Mouse (Mus musculus): ENCODE measurements around the gene Ncs1.

Ncs1 gene

DNA sequence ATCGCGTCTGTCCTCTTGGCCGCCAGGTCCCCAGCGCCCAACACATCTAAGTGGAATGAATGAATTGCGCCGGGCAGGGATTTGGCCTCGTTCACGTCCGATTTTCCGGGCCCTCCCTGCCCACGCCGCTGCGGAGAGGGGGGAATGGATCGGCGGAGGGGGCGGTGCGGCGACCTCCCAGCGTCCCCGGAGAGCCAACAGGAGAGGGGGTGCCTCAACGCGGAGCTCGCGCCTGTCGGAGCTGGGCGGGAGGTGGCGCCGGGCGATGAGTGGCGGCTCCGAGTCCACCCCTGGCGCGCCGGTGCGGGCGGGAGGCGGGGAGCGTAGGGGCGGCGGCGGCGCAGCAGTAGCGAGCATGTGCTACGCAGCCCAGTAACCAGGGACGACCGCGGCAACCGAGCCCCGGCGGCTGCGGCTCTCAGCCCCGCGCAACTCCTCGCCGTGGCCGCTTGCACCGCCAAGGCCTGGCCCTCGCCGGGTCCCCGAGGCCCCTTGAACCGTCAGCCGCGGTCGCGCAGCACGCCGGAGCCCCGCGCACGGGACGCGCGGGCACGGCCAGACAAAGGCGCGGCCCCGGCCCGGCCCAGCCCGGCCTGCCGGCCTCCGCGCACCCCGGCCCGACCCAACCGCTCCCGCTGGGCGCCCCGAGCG is at the start of gene Ncs1:
TSS of gene Ncs1 (plus strand) at position 333 of the 651 bp plus-strand sequence.
- peak in 1 of 2 experiments; percentile 28 for DNase-seq (ENCODE audit: low spot score in 2 of 2)

DNA sequence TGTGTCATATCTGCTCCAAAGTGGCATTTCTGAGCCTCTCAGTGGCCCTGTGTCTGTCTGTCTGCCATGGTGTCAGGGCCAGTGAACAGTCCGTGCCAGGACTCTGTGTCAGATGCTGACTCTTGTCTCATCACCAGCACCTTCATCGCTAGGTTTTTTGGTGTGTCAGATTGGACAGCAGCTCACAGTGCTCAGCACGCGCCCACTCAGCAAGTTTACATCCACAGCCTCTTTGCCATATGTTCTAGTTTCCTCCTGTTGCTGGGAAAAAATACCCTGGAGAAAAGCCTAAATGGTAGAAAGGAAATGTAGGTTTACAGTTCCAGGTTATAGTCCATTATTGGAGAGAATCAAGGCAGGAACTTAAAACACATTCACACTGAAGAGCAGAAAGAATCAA is 47.0 kb upstream of the Ncs1 start:
- DNase-seq (ENCODE audit: low spot score in 2 of 2): no peak

DNA sequence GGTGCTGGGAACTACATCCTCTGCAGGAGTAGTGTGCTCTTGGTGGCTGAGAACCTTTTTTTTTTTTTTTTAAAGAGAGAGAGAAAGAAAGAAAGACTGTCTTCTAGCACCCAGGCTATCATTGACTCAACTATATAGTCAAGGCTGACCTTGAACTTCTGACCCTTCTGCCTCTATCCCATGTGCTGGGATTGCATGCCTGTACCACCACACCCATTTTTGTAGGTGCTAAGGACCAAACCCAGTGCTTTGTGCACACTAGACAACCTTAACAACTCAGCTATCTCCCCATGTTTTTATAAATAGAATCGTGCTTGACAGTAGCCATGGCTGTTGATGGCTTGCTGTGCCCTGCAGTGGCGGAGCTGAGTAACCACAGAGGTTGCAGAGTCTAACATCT is 45.6 kb upstream of the Ncs1 start:
- DNase-seq (ENCODE audit: low spot score in 2 of 2): no peak

DNA sequence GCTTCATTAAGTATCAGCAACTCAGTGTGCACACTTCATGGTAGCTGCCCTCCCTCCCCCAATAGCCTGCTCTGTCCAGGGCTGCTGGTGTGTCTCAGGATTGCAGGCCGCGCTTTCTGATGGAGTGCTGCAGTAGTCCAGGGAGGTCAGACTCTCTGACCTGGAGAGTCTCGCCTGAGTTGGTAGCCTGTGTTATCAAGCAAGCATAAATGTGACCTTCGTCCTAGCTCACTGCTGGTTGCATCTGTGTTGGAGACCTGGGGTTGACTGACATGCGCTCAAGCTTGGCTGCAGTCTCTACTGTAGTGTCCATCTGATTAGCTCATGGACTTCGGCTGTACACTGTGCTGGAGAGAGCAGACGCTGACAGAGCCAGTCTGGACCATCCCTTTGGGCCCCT is 43.8 kb upstream of the Ncs1 start:
- DNase-seq (ENCODE audit: low spot score in 2 of 2): no peak

DNA sequence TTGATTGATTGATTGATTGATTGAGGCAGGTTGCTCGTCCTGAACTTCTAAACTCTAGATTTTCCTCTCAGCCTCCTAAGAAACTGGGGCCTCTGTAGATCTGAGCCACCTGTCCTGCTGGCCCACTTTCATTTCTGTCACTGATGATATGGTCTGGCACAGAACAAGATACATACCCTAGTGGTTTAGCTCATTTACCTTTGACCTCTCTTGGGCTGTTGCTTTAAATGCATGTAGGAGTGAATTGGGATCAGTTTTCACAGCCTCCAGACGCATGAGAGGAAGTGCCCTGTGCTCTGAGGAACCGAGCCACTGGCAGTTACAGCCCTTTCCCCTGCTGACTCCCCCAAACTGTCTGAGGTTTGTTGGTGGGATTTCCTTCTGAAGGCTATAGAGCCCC is 43.3 kb upstream of the Ncs1 start:
- DNase-seq (ENCODE audit: low spot score in 2 of 2): no peak

DNA sequence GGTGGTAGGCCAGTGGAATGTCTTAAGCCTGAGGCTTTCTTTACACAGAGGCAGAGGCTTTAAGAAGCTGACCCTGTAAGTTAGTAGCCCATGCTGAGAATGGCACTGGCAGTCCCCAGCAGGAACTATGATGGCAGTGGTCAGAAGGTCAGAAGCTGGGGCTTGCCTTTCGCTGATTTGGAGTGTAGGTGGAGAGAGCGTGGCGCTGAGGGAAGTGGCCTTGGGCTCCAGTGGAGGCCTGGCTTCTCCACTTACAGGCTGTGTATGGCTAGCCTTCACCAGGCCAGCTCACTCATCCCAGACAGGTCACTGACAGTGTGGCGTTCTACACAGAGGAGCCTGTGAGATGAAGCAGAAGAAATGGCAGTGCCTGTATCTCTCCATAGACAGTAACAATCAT is 42.7 kb upstream of the Ncs1 start:
- no peak for DNase-seq (ENCODE audit: low spot score in 2 of 2)

DNA sequence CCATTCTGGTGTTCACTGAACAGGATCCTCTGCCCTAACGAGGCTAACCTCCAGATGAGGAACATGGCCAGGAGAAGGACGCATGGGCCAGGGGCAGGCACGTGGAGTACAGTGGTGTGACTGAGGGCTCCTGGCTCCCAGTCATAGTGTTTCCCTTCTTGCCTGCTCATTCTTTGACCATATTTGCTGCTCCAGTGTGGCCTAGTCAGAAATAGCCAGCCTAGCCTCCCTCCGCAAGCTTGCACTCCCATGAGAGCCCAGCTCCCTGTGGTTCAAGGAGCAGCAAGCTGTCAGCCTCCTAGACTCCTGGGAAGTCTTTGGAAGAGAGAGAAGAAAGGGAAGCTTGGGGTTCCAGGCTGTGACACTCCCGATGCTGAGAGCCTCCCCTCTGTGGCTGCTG is 40.9 kb upstream of the Ncs1 start:
- DNase-seq (ENCODE audit: low spot score in 2 of 2): no peak

DNA sequence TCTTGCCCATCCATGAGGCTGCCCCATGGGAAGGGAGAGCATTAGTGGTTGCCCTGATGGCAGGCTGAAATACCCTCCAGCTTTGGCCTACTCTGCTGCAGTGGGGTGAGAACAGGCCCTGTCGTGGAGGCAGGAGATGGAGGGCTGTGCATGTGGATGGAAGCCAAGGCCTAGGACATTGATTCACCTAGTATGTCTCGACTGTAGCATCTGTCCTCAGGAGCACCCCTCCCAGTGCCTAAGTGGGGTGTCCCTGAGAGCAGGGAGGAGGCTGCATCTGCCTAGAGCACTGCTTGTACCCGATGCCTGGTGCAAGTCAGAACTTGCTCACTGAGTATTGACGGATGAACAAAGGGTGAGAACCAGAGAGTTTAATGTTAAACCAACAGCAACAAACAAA is 39.4 kb upstream of the Ncs1 start:
- DNase-seq (ENCODE audit: low spot score in 2 of 2): no peak

DNA sequence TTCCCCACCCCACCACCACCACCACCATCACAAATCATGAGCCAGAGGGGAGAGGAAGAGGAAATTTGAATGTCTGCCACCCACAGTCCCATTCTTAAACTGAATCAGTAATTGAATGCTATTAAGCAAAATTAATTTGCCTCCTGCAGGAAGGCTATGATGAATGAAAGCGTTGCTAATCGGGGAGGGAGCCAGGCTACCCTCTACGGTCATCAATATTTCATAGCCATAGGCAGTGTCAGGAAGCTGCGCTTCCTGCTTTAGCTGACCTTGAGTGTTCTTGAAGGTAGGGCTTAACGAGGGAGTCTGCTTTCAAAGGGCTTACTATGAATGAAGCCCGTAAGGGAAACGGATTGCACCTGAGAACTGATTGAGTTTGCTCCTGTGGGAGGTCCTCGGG is 38.7 kb upstream of the Ncs1 start:
- no peak for DNase-seq (ENCODE audit: low spot score in 2 of 2)

DNA sequence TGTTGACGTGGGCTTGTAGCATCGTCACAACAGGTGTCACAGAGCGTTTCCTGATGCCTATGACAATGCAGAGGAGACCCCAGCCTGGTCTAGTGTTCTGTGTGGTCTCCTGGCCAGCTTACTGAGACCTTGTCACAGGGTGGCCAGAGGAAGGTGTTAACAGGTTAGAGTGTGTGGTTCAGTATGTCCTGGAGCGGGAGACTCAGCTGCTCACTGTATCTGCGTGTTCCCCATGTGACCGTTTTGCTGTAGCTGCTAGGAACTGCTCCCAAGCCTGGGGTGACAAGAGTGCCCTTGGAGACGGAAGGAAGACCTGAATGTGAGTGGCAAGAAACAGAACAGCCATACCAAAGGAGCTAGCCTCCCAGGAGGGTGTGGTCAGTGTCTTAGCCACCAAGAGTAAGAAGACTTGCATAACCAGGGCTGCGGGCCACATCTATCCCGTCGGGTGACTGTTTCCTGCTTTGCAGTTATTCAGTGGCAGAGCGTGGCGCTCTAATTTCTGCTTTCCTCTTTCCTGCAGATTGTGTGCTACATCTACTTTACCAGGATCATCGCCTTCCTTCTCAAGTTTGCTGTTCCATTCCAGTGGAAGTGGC is 37.0 kb upstream of the Ncs1 start:
- DNase-seq (ENCODE audit: low spot score in 2 of 2): no peak

DNA sequence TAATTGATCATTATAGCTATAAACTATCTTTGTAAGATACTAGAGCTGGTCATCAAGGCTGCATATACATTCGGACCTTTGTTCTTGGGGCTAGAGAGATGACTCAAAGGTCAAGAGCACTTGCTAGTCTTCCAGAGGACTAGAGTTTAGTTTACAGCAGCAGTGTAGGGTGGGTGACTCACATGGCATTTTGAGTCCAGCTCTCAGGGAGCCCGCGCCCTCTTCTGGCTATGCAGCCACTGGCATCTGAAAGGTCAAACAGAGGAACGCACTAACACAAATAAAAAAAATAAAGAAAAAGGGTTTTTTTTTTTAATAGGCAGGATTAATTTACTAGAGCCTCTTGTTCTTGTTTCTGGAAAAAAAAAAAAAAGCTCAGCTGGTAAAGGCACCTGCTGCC is 36.1 kb upstream of the Ncs1 start:
- DNase-seq (ENCODE audit: low spot score in 2 of 2): peak in 1 of 2 experiments; percentile 15

DNA sequence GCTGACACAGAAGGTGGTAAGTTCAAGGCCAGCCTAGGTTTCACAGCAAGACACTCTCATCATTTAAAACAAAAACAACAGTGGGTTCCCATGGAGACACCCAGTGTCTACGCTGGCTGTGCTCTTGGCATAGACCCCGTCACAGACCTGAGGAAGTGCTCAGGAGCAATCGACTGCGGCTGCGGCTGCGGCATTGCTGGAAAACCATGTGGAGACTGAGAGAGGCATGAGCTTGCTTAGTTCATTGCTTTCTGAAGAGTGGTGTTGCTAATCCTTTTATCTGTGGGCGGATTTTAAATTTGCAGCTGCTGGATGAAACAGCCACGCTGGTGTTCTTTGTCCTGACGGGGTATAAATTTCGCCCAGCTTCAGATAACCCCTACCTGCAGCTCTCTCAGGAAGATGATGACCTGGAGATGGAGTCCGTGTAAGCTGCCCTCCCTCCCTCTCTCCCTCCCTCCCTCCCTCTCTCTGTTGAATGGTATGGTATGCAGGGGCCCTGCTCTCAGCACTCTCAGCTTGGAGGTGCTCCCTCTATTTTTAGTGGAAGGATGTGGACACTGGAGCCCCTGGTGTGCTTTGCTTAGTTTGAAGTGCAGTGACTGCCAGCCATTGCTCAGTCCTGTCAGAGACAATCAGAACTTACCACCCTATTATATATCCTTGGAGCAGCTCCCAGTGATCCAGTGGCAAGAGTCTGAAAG is 35.3 kb upstream of the Ncs1 start:
- DNase-seq (ENCODE audit: low spot score in 2 of 2): no peak

DNA sequence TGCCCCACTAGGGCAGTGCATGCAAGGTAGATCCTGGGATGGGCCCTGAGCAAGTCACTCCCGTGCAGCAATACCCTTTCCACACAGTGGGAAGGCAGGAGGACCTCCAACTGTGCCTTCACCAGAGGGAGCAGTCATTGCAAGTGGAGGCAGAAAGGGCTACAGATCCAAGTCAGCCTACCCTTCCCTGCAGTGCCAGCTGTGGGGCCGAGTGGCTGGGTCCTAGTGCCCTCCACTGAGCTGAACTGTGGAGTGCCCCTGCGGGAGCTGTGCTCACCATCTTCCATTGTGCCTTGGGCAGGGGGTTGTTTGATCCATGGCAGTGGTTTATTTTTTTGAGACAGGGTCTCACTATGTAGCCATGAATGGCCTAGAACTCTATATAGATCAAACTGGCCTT is 34.4 kb upstream of the Ncs1 start:
- DNase-seq (ENCODE audit: low spot score in 2 of 2): no peak

DNA sequence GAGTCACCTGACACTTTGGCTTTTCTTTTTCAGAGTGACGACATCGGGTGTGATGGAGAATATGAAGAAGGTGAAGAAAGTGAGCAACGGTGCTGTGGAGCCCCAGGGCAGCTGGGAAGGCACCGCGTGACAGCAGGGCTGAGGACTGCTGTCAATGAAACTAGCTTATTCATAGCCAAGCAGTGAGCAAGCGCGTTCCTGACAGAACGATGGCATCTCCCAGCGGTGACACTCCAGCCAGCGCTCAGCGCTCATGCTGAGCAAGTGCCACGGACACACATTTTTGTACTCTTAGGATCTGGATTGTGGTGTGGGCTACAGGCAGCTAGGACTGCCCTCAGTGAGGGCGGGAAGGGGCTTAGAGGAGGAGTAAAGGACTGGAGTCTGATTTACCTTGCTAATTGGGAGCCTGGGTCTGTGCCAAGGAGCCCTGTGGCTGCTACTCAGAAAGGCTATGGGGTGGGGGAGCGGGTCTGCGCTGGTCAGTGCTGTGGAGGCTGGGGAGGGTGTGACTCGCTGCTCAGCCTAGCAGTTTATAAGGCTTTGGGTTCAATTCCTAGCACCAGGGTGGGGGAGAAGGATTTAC is 31.3 kb upstream of the Ncs1 start:
- DNase-seq (ENCODE audit: low spot score in 2 of 2): no peak

DNA sequence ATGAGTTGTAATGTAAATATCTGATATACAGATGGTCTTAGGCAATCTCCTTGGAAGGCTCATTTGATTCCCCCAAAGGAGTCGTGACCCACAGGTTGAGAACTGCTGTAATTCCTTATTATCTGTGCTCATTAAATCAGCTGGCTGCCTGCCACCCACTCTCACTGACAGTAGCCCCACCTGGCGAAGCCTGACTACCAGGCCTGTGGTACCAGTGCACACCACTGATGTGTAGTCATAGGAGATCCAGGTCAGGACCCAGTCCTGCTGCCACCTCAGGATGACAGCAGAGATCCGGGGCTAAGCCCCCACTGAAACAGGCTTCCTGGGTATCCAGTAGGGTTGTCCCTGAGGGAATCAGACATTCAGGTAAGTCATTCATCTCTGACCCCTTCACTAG is 27.0 kb upstream of the Ncs1 start:
- DNase-seq (ENCODE audit: low spot score in 2 of 2): no peak

DNA sequence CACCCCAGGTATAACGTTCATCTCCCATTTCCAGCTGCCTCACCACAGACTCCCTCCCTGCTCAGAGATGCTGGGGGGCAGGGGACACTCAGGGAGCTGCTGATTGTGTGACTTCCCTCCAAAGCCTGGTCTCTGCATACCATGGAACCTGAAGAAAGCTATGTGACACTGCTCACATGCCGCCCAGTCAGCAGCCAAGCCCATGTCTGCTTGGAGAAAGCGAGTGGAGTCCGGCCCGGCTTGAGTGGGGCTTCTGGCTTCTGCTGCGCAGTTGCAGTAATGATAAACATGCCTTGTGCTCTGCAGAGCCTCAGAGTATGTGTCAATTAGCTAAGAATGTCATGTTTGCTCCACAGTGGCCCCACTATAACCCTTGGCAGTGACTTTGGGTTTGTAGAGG is 26.2 kb upstream of the Ncs1 start:
- DNase-seq (ENCODE audit: low spot score in 2 of 2): no peak

DNA sequence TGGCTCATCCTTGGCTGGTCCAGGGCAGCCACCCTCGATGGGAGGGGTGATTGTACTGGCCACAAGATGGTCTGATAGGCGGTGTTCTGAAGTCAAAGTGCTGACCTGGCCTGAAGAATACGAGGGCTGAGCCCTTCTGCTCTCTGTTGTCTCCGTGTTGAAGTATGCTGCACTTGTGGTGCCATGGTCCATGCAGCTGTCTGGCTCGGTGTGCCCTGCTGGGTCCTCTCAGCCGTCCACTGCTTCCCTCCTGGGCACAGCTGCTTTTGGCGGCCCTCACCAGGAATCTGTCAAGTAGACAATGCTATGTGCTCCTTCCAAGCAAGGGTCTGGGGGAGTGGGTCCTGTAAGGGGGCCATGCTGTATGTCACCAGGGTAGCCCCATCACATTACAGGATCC is 24.8 kb upstream of the Ncs1 start:
- no peak for DNase-seq (ENCODE audit: low spot score in 2 of 2)

DNA sequence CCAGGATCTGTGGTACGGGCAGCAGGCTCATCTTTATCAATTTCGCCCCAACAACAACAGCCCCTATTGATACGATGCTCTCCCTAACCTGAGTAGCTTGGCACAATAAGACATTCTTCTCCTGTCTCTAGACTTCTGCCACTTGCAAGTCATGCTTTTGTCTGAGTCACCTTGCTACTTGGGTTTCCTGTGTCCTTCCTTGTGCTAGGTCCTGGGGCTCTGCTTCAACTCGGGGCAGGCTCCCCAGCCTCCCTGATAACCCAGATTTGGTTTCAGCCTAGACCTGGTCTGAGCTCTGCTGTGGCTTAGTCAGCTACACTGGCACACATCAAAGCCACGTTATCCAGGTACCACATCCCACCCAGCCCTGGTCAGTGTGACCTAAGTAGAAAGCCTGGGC is 24.0 kb upstream of the Ncs1 start:
- no peak for DNase-seq (ENCODE audit: low spot score in 2 of 2)

DNA sequence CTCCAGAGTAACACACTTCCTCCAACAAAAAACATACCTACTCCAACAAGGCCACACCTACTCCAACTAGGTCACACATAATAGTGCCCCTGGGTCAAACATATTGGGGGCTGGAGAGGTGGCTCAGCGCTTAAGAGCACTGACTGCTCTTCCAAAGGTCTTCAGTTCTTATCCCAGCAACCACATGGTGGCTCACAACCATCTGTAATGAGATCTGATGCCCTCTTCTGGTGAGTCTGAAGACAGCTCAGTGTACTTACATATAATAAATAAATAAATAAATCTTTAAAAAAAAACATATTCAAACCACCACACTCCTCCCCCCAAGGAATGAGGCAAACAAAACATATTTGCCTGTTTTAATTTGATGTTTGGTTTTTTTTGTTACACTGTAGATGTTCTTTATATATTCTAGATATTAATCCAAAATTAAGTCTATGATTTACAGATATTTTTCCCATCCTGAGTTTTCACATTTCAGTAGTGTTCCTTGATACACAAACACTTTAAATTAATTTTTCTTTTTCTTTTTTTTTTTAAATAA is 16.8 kb upstream of the Ncs1 start:
- no peak for DNase-seq (ENCODE audit: low spot score in 2 of 2)

DNA sequence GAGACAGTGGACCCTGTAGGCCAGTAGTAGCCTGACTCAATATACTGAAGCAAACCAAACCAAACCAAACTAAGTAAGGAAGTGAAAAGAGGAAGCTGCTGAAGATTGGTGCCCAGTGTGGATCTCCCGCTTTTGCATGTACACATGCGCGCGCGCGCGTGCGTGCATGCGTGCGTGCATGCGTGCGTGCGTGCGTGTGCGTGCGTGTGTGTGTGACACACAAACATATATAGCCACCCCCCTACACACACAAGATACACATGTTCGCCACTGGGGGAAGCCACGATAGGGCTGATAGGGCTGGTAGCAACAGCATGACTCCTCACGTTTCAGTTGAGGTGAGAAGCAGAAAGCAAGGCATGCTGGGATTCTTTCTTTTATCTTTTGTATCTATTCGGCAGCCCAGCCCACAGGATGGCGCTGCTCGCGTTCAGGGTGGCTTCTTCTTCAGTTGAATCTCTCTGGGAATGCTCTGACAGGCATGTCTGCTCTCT is 6.4 kb upstream of the Ncs1 start:
- peak in 1 of 2 experiments; percentile 73 for DNase-seq (ENCODE audit: low spot score in 2 of 2)

DNA sequence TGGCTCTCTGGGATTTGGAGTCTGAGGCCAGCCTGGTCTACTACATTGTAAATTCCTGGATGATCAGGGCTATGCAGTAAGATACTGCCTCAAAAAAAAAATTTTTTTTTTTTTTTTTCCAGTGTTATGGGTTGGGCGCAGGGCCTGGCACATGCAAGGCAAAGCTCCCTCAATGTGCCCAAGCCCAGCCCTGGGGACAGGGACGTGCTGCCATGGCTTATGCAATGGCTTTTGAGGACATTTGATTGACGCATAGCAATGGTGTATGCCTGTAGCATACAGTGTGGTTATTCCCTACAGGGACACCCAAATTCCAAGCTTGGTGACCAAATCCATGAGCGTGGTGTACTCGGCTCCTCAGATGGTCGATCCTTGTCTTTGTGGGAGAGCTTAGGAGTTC is 5.8 kb upstream of the Ncs1 start:
- no peak for DNase-seq (ENCODE audit: low spot score in 2 of 2)

DNA sequence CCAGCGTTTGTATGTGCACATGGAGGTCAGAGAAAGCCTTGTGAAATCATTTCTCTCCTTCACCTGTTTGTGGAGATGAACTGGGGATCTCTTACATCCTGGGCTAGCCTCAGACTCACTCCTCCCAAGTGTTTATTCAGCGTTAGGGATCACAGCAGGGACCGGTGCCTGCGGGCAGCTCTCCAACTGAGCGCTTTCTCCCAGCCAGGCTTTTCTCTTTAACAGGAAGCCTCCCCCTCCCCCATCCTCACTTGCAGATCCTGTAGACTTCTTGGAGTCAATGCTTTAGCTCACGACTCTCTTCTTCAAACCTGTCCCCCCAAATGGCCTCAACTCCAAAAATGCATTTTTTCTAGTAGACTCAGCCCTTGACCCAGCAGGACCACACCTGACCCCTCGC is 4.0 kb upstream of the Ncs1 start:
- DNase-seq (ENCODE audit: low spot score in 2 of 2): no peak

DNA sequence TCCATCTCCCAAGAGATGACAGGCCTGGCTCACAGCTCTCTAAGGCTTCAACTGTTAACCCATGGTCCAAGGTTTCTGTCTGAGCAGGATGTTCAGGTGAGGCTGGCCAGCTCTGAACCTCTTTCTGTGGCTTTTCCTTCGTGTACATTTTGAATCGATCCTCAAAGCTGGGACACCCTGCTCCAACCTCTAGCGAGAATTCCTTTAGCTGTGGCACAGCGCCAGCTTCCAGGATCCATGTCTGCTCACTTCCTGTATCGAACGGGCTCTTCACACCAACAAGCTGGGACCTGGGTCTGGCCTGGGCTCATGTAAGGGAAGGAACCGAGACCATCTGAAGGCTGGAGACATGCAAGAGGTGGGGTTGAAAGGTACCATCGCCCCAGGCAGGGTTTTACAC is 1.4 kb upstream of the Ncs1 start:
- DNase-seq (ENCODE audit: low spot score in 2 of 2): no peak

All from natural killer cell, adult 2 months (primary cell).